Mouse (Mus musculus) embryo, embryonic 10.5 days (tissue): Measurements from ENCODE around the gene Gcm2.
A peak's percentile ranks its signal among the peaks of the same experiment; 100 is the strongest.

Experiments used
- DNase-seq: peaks from one replicate; pipeline ENCODE4 v3.0.0-alpha.2; 2015; ENCODE audit warnings: low spot score

Gene Gcm2

DNA sequence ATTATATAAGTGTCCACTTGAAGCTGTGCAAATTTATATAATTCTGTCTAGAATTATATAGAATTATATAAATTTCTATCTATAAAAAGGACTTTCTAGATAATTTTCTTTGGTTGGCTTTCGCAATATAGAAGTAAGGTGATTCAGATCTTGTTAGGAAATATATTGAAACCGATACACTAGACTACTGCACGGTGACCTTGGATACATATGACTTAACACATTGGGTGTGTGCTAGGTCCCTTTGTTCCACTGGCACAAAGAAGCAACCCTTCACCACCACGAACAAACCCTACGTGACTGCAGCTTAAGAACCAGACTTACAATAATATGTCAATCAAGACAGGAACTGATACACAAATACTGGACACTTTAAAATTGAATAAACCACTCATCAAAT is 31.0 kb downstream of the Gcm2 start:
- DNase-seq = no peak

DNA sequence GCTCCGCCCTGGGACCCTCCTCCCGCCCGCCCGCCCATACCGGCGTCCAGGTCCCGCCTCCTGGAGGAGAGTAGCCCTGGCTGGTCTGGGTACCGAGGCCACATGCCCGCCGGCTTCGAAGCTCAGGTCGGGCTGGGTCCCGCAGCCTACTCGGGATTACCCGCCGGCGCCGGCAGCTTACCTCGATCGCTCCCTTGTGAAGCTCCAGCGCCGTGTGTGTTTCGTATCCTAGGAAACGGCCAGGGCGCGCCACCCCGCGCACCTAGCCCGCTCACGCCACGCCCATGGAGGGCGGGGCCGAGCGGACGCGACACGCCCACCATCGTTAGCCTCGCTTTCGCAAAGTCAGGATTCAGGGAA is 31.4 kb downstream of the Gcm2 start, which contains the start of gene Mak:
Gene Mak, minus strand, starts transcription at position 286 of the 360 bp plus-strand sequence.
- DNase-seq = peak; percentile 85

DNA sequence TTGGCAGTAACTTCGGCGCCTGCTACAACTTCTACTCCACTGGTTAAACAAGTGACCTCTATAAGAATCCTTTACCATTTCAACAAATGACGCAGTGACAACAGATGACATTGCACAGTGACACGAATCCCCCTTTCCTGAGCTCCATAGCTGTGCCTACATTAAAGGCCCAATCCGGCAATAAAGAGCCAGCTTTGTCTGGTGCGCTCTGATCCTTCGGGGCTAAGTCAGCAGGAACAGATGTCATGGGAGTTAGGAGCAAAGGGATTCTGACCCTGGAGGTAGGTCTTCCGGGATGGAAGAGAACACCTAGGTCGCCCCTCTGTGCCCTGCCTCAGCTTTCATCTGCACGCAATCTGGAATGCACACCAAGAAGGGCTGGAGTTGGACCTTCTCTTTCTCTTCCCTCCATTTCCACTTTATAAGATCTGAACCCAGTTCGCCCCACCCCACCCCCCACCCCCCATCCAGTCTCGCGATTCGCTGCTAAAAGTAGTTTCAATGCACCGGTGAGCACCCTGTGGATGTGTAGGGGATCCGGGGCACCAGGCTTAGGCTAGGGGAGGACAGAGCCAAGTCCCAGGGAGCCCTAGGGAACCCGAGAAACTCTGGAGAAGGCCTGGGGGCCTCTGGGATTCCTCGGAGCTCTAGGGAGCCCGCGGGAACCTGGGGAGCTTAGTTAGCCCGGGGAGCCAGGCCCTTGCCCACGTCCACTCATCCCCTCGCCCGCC is 32.0 kb downstream of the Gcm2 start:
- peak; percentile 27 for DNase-seq

- no peak for DNase-seq
These were observed 32.9 kb downstream of the Gcm2 start for GRCm38 (mm10) chr13:41077921-41078320.

DNA sequence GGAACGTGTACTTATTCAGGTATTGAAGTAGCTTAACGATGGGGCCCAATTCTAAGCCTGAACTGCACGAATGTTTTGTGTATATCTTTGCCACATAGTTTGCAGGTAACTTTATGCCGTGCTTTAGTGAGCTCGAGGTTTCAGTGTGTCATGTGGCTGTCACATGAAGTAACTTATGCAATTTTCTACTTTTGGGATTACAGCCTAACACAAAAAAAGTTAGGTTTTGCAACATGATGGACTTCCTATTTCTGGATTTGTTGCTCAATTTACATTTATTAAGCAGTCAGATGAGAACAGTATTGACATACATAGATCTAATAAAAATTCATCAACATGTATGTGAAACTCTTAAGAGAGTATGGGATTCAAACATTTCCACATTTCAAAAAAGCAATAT is 37.0 kb downstream of the Gcm2 start:
- no peak for DNase-seq

DNA sequence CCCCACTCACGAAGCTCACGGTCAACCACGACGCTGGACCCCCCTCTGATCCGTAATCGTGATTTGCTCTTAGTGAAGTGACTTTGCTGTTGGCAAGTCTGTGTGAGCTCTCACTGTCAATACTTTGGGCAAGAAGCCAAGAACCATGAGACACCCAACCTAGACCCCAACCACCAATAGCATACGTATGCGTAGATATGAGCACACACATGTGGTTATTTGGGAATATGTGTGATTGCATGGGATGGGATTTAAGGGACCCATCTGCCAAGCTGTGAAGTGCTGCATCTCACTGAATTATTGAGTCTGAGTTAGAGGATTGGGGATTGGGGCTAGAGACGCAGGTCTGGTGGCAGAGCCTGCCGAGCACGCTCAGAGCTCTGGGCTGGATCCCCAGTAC is 39.2 kb downstream of the Gcm2 start:
- no peak for DNase-seq

GRCm38 (mm10) chr13:41067618-41068017 is 43.2 kb downstream of the Gcm2 start:
- DNase-seq = no peak

GRCm38 (mm10) chr13:41051965-41052364 is 58.9 kb downstream of the Gcm2 start:
- peak; percentile 10 for DNase-seq
